Mouse (Mus musculus): ENCODE data around the gene Samd4b. TPM values are rescaled to one million over a fixed set of nuclear protein-coding genes. Genes with fewer than 3 reads are reported as not detected.

Gene Samd4b
- total and polyA plus RNA-seq, 3 experiments = 6.4 to 45.9 TPM; not detected in 1

GRCm38 (mm10) chr7:28401030-28401429 lies 196.9 kb downstream of the Samd4b start:
- H3K9ac ChIP-seq (ENCODE audit: control insufficient read depth, low read depth, low read length, poor library complexity, severe bottlenecking) = no peak overlapping the region
- no peak overlapping the region for H3K4me3 ChIP-seq (ENCODE audit: control insufficient read depth in 1 of 2, insufficient read depth in 1 of 2, low read depth in 2 of 2, low read length in 2 of 2)
- H3K4me1 ChIP-seq (ENCODE audit: control insufficient read depth in 1 of 2, insufficient read depth in 2 of 2, low read length in 2 of 2) = no peaks in the 10 kb centered on the region
- no peaks in the 10 kb centered on the region for H3K79me2 ChIP-seq (ENCODE audit: control insufficient read depth, insufficient read depth, low read length, poor library complexity)
- peaks cover 0 to 13% of the 10 kb centered on the region in 2 experiments; a peak in 2 of 4 replicates for H3K36me3 ChIP-seq (ENCODE audit: control insufficient read depth in 1 of 2, insufficient read depth in 2 of 2, low read length in 2 of 2)
- no peak for TF ChIP-seq USF2 (IDR thresholded peaks at IDR 0.05; ENCODE audit: borderline replicate concordance in 1 of 2, insufficient read depth in 1 of 2, low read depth in 1 of 2, low read length in 2 of 2)
- no peak for TF ChIP-seq MAX (IDR thresholded peaks at IDR 0.05; ENCODE audit: low read length)
- no peak for TF ChIP-seq ETS1 (IDR thresholded peaks at IDR 0.05; ENCODE audit: low read depth, low read length)
- TF ChIP-seq ZNF384 (IDR thresholded peaks at IDR 0.05; ENCODE audit: low read depth, low read length) = no peak
- no peak for TF ChIP-seq RAD21 (IDR thresholded peaks at IDR 0.05; ENCODE audit: low read depth, low read length)
- no peak for TF ChIP-seq JUND (IDR thresholded peaks at IDR 0.05; ENCODE audit: low read depth, low read length)
- TF ChIP-seq CTCF (IDR thresholded peaks at IDR 0.05 in 2 of 3, conservative IDR thresholded peaks at IDR 0.05 in 1 of 3; ENCODE audit: control insufficient read depth in 1 of 3, insufficient read depth in 1 of 3, low read depth in 2 of 3, low read length in 3 of 3, poor library complexity in 1 of 3, severe bottlenecking in 1 of 3) = no peak
- no peak for TF ChIP-seq NELFE (IDR thresholded peaks at IDR 0.05; ENCODE audit: low read depth, low read length)
- TF ChIP-seq MYB (IDR thresholded peaks at IDR 0.05; ENCODE audit: low read depth, low read length) = no peak
- no peaks in the 10 kb centered on the region for H3K27me3 ChIP-seq (ENCODE audit: control insufficient read depth in 1 of 2, insufficient read depth in 2 of 2, low read length in 2 of 2)
- H3K9me3 ChIP-seq (replicated peaks; ENCODE audit: insufficient read depth, low read length) = no peaks in the 10 kb centered on the region
- no peak for DNase-seq (ENCODE audit: low read depth, low spot score)
- H3K27ac ChIP-seq (ENCODE audit: control insufficient read depth, low read depth, low read length) = no peak overlapping the region

GRCm38 (mm10) chr7:28398696-28399340 lies 199.1 kb downstream of the Samd4b start:
- H3K27me3 ChIP-seq (ENCODE audit: control insufficient read depth in 1 of 2, insufficient read depth in 2 of 2, low read length in 2 of 2) = no peaks in the 10 kb centered on the region

GRCm38 (mm10) chr7:28398000-28398399 lies 199.9 kb downstream of the Samd4b start:
- H3K27ac ChIP-seq (ENCODE audit: control insufficient read depth, low read depth, low read length) = no peak overlapping the region
- H3K36me3 ChIP-seq (ENCODE audit: control insufficient read depth in 1 of 2, insufficient read depth in 2 of 2, low read length in 2 of 2) = peaks cover 0 to 8% of the 10 kb centered on the region in 2 experiments; a peak in 2 of 4 replicates
- DNase-seq (ENCODE audit: low read depth, low spot score) = peak; percentile 63
- H3K9ac ChIP-seq (ENCODE audit: control insufficient read depth, low read depth, low read length, poor library complexity, severe bottlenecking) = no peak overlapping the region
- peaks cover 8% of the 10 kb centered on the region for H3K79me2 ChIP-seq (ENCODE audit: control insufficient read depth, insufficient read depth, low read length, poor library complexity)
- peak in 2 of 3 experiments; percentile 27 to 47; a peak in 4 of 6 replicates for TF ChIP-seq CTCF (IDR thresholded peaks at IDR 0.05 in 2 of 3, conservative IDR thresholded peaks at IDR 0.05 in 1 of 3; ENCODE audit: control insufficient read depth in 1 of 3, insufficient read depth in 1 of 3, low read depth in 2 of 3, low read length in 3 of 3, poor library complexity in 1 of 3, severe bottlenecking in 1 of 3)
- no peak for TF ChIP-seq MYC (IDR thresholded peaks at IDR 0.05; ENCODE audit: low read depth, low read length)
- TF ChIP-seq RAD21 (IDR thresholded peaks at IDR 0.05; ENCODE audit: low read depth, low read length) = peak; percentile 35
- no peak for TF ChIP-seq USF1 (IDR thresholded peaks at IDR 0.05; ENCODE audit: low read depth, low read length)
- no peak for TF ChIP-seq RCOR1 (IDR thresholded peaks at IDR 0.05; ENCODE audit: low read depth, low read length)
- TF ChIP-seq ZC3H11A (IDR thresholded peaks at IDR 0.05; ENCODE audit: low read depth, low read length) = 0 out of 2 replicates have a peak, but pooled peaks have one; percentile 1
- TF ChIP-seq TBP (IDR thresholded peaks at IDR 0.05; ENCODE audit: low read depth, low read length) = no peak
- no peak for TF ChIP-seq MAZ (IDR thresholded peaks at IDR 0.05; ENCODE audit: low read depth, low read length)
- no peak for TF ChIP-seq SIN3A (IDR thresholded peaks at IDR 0.05; ENCODE audit: low read length)
- TF ChIP-seq SMC3 (IDR thresholded peaks at IDR 0.05; ENCODE audit: low read depth, low read length) = peak; percentile 47
- TF ChIP-seq NELFE (IDR thresholded peaks at IDR 0.05; ENCODE audit: low read depth, low read length) = no peak
- H3K27me3 ChIP-seq (ENCODE audit: control insufficient read depth in 1 of 2, insufficient read depth in 2 of 2, low read length in 2 of 2) = no peaks in the 10 kb centered on the region
- no peaks in the 10 kb centered on the region for H3K9me3 ChIP-seq (replicated peaks; ENCODE audit: insufficient read depth, low read length)
- H3K4me3 ChIP-seq (ENCODE audit: control insufficient read depth in 1 of 2, insufficient read depth in 1 of 2, low read depth in 2 of 2, low read length in 2 of 2) = no peak overlapping the region
- no peaks in the 10 kb centered on the region for H3K4me1 ChIP-seq (ENCODE audit: control insufficient read depth in 1 of 2, insufficient read depth in 2 of 2, low read length in 2 of 2)

More at GRCm38 (mm10) chr7:28398696-28399340, 199.1 kb downstream of the Samd4b start:
- H3K9me3 ChIP-seq (replicated peaks; ENCODE audit: insufficient read depth, low read length) = no peaks in the 10 kb centered on the region
- peaks cover under 1% of the 10 kb centered on the region; the same call in 1 of the 2 replicates for H3K79me2 ChIP-seq (ENCODE audit: control insufficient read depth, insufficient read depth, low read length, poor library complexity)
- H3K4me1 ChIP-seq (ENCODE audit: control insufficient read depth in 1 of 2, insufficient read depth in 2 of 2, low read length in 2 of 2) = no peaks in the 10 kb centered on the region
- no peak overlapping the region for H3K4me3 ChIP-seq (ENCODE audit: control insufficient read depth in 1 of 2, insufficient read depth in 1 of 2, low read depth in 2 of 2, low read length in 2 of 2)
- H3K36me3 ChIP-seq (ENCODE audit: control insufficient read depth in 1 of 2, insufficient read depth in 2 of 2, low read length in 2 of 2) = peaks cover 0 to 10% of the 10 kb centered on the region in 2 experiments; a peak in 2 of 4 replicates
- DNase-seq (ENCODE audit: low read depth, low spot score) = no peak
- TF ChIP-seq CTCF (IDR thresholded peaks at IDR 0.05 in 2 of 3, conservative IDR thresholded peaks at IDR 0.05 in 1 of 3; ENCODE audit: control insufficient read depth in 1 of 3, insufficient read depth in 1 of 3, low read depth in 2 of 3, low read length in 3 of 3, poor library complexity in 1 of 3, severe bottlenecking in 1 of 3) (no peak), MAZ (IDR thresholded peaks at IDR 0.05; ENCODE audit: low read depth, low read length) (no peak), ZC3H11A (IDR thresholded peaks at IDR 0.05; ENCODE audit: low read depth, low read length) (no peak), ZMIZ1 (IDR thresholded peaks at IDR 0.05; ENCODE audit: low read depth, low read length) (no peak), USF1 (IDR thresholded peaks at IDR 0.05; ENCODE audit: low read depth, low read length) (no peak), ELF1 (IDR thresholded peaks at IDR 0.05; ENCODE audit: low read depth, low read length) (no peak), MXI1 (IDR thresholded peaks at IDR 0.05; ENCODE audit: low read depth, low read length) (no peak), GATA1 (IDR thresholded peaks at IDR 0.05; ENCODE audit: low read depth, low read length) (no peak)
- H3K9ac ChIP-seq (ENCODE audit: control insufficient read depth, low read depth, low read length, poor library complexity, severe bottlenecking) = no peak overlapping the region
- no peak overlapping the region for H3K27ac ChIP-seq (ENCODE audit: control insufficient read depth, low read depth, low read length)

All from MEL (cell line).